ENCODE assay signal across 29 mouse cellular contexts in the genomic region with DNA sequence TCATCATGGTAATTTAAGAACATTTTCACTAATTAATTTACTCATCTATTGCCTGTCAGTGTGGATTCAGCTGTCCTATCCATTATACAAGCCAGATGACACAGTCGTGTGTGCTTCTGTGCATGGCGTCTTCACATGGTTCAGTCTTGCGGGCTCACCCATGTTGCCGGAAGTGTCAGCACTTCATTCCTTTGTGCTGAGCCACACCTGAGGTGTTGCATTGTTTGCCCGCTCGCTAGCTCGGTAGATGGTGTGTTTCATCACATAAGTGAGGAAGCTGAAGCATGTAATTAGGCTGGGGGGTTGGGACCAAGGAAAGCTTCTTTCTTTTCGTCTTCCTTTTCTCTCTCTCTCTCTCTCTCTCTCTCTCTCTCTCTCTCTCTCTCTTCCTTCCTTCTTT. TPM values are rescaled to one million over a fixed set of nuclear protein-coding genes. Genes with fewer than 3 reads are reported as not detected.
A peak's percentile ranks its signal among the peaks of the same experiment; 100 is the strongest.
DNase-seq lines count a peak whose midpoint lies in the region; ATAC-seq lines count a peak whose summit lies in the region.
"Had no signal": no experiment of that assay in that cellular context is flagged by ENCODE, and none has a peak within 500 bp of the region (broad histone marks: within the 10 kb centered on the region; RNA-seq: fewer than 3 reads in every experiment).

No protein-coding gene starts in this region.

- no peak for ATAC-seq in liver, embryonic 15.5 days (ENCODE audit: insufficient read depth)
- no peak for ATAC-seq in liver, embryonic 11.5 days (replicated peaks; ENCODE audit: low FRiP score)
- peak; percentile 88 for ATAC-seq in megakaryocyte, adult 5-6 weeks (ENCODE audit: poor library complexity, severe bottlenecking)
- ATAC-seq: forebrain, embryonic 14.5 days; intestine, embryonic 16.5 days; midbrain, embryonic 16.5 days had no signal

- H3K4me3 ChIP-seq in liver, embryonic 15.5 days (replicated peaks) = no peak overlapping the region
- no peak overlapping the region for H3K4me3 ChIP-seq in liver, embryonic 11.5 days (ENCODE audit: low read depth, low read length)
- H3K4me3 ChIP-seq: heart, embryonic 12.5 days; hindbrain, embryonic 13.5 days; limb, embryonic 10.5 days; limb, embryonic 15.5 days; stomach, embryonic 15.5 days had no signal

- WGBS in liver, embryonic 15.5 days (ENCODE audit: insufficient replicate concordance) = 74% methylated on average over 8 of the region's 8 CpGs
- 87% methylated on average over 8 of the region's 8 CpGs for whole genome bisulfite sequencing in liver, embryonic 11.5 days

- H3K36me3 ChIP-seq in liver, embryonic 15.5 days (replicated peaks) = no peaks in the 10 kb centered on the region
- H3K36me3 ChIP-seq in liver, embryonic 11.5 days (ENCODE audit: control insufficient read depth, insufficient read depth, low read length) = no peaks in the 10 kb centered on the region
- H3K36me3 ChIP-seq: heart, embryonic 12.5 days; hindbrain, embryonic 13.5 days; limb, embryonic 10.5 days; limb, embryonic 15.5 days; stomach, embryonic 15.5 days had no signal

- no peaks in the 10 kb centered on the region for H3K27me3 ChIP-seq in liver, embryonic 15.5 days
- no peaks in the 10 kb centered on the region for H3K27me3 ChIP-seq in liver, embryonic 11.5 days (replicated peaks; ENCODE audit: control insufficient read depth, insufficient read depth, low read length)
- H3K27me3 ChIP-seq: heart, embryonic 12.5 days; hindbrain, embryonic 13.5 days; limb, embryonic 15.5 days; stomach, embryonic 15.5 days had no signal

- H3K27ac ChIP-seq in liver, embryonic 15.5 days (replicated peaks) = 0 out of 2 replicates have a peak overlapping the region, but pooled peaks have one; percentile 77
- H3K27ac ChIP-seq in liver, embryonic 11.5 days (ENCODE audit: low read depth, low read length) = no peak overlapping the region
- H3K27ac ChIP-seq: hindbrain, embryonic 13.5 days; kidney, postnatal 0 days; limb, embryonic 10.5 days; limb, embryonic 15.5 days; stomach, embryonic 15.5 days had no signal

- peaks cover 60% of the 10 kb centered on the region for H3K4me1 ChIP-seq in liver, embryonic 15.5 days (replicated peaks)
- peaks cover 22% of the 10 kb centered on the region for H3K4me1 ChIP-seq in liver, embryonic 11.5 days (replicated peaks; ENCODE audit: control insufficient read depth, insufficient read depth, low read length)

- H3K9ac ChIP-seq in liver, embryonic 15.5 days = no peak overlapping the region
- no peak overlapping the region for H3K9ac ChIP-seq in liver, embryonic 11.5 days (ENCODE audit: low read depth, low read length)
- H3K9ac ChIP-seq: heart, embryonic 12.5 days; hindbrain, embryonic 13.5 days; limb, embryonic 15.5 days; lung, embryonic 14.5 days; stomach, embryonic 15.5 days had no signal

- H3K4me2 ChIP-seq in liver, embryonic 15.5 days = no peak overlapping the region
- H3K4me2 ChIP-seq in liver, embryonic 11.5 days = no peak overlapping the region
- H3K4me2 ChIP-seq: heart, embryonic 12.5 days; hindbrain, embryonic 13.5 days; limb, embryonic 15.5 days; lung, embryonic 14.5 days; midbrain, embryonic 11.5 days; stomach, embryonic 15.5 days had no signal

- no peaks in the 10 kb centered on the region for H3K9me3 ChIP-seq in liver, embryonic 15.5 days (replicated peaks)
- no peaks in the 10 kb centered on the region for H3K9me3 ChIP-seq in liver, embryonic 11.5 days (ENCODE audit: control insufficient read depth, low read length)
- H3K9me3 ChIP-seq: heart, embryonic 12.5 days; hindbrain, embryonic 13.5 days; limb, embryonic 10.5 days; limb, embryonic 15.5 days; stomach, embryonic 15.5 days had no signal

- DNase-seq in liver, embryonic 11.5 days (ENCODE audit: low spot score) = no peak
- peak; percentile 32 for DNase-seq in MN1 (ENCODE audit: low spot score)
- DNase-seq in ZHBTc4 (ENCODE audit: low read depth, low spot score) = peak; percentile 45
- no peak for DNase-seq in thymus, postnatal 36 days
- DNase-seq in left cerebral cortex, adult 8-10 months (ENCODE audit: low spot score in 2 of 2) = no peak
- DNase-seq in heart, adult 8-10 months (ENCODE audit: low spot score) = no peak
- DNase-seq: adrenal gland, postnatal 14 days; cerebellum, adult 18-20 months; cerebellum, postnatal 10 days; gastrocnemius, postnatal 14 days; heart, adult 18-20 months; heart, postnatal 4 days; kidney, adult 8-10 months; kidney, postnatal 4 days; layer of hippocampus, postnatal 36 days; lung, embryonic 14.5 days; thymus, postnatal 14 days had no signal

RNA-seq across cellular contexts. Expression of a gene that starts 29.1 kb away (rescaled TPM):
- 2.8 and 3.2 TPM in 2 replicates for polyA plus RNA-seq in liver, embryonic 15.5 days (2015; fragmentation: Nextera tagmentation; extraction: Ambion mirVana)
- 4.6 and 5.1 TPM in 2 replicates for polyA plus RNA-seq in liver, embryonic 11.5 days (2014; fragmentation: Nextera tagmentation; extraction: Ambion mirVana)
- 41.9 and 50.3 TPM in 2 replicates for total RNA-seq in megakaryocyte, adult 5-6 weeks (2015)
- 38.4 and 46.1 TPM in 2 replicates for total RNA-seq in megakaryocyte, adult 5-6 weeks (2017)
- total RNA-seq in left cerebral cortex, adult 8-10 months (2022) = 10 to 100 TPM in 2 of 4 experiments, 1 to 10 TPM in 2; 9.1 to 11.9 (median 9.8) TPM
- total RNA-seq in heart, adult 8-10 months (2022) = 10 to 100 TPM in 2 of 4 experiments, 1 to 10 TPM in 2; 9.6 to 11.8 (median 10.5) TPM

Comparison
In these comparisons a context has a peak if more than half of its experiments do, and no peak if none do; other contexts are left out.
1. DNase-seq: peak in MN1 (single experiment) and ZHBTc4 (single experiment); none in liver, embryonic 11.5 days (single experiment), thymus, postnatal 36 days (0 of 2), left cerebral cortex, adult 8-10 months (0 of 2) and heart, adult 8-10 months (single experiment).